Mouse (Mus musculus): ENCODE data around the gene Sipa1l1. TPM values are rescaled to one million over a fixed set of nuclear protein-coding genes. Genes with fewer than 3 reads are reported as not detected.

Gene Sipa1l1
- total and polyA plus RNA-seq, 2 experiments from 2014 or later = 7.0 to 17.1 TPM

- TF ChIP-seq EP300 (IDR thresholded peaks at IDR 0.05; ENCODE audit: low read depth) = no peak
- TF ChIP-seq CTCF (IDR thresholded peaks at IDR 0.05; ENCODE audit: low read depth) = no peak
- Histone ChIP-seq H3K4me1 (ENCODE audit: control insufficient read depth, insufficient read depth) (no peaks in the 10 kb centered on the region), H3K27ac (ENCODE audit: low read depth) (no peak overlapping the region), H3K4me2 (ENCODE audit: low read depth, low read length) (no peak overlapping the region), H3K9me3 (replicated peaks; ENCODE audit: control insufficient read depth, low read length) (no peaks in the 10 kb centered on the region), H3K9ac (replicated peaks; ENCODE audit: low read depth, low read length) (no peak overlapping the region), H3K27me3 (ENCODE audit: control insufficient read depth, insufficient read depth, low read length) (no peaks in the 10 kb centered on the region), H3K4me3 (ENCODE audit: low read depth, low read length) (no peak overlapping the region), H3K36me3 (replicated peaks; ENCODE audit: control insufficient read depth, insufficient read depth, low read length) (no peaks in the 10 kb centered on the region)
- DNase-seq (ENCODE audit: low spot score) (no peak), ATAC-seq (ENCODE audit: insufficient read depth, low read depth) (no peak)
- WGBS = 87% methylated on average over 6 of the region's 6 CpGs
Measured at GRCm38 (mm10) chr12:82199286-82199685, 30.2 kb downstream of the Sipa1l1 start.

DNA sequence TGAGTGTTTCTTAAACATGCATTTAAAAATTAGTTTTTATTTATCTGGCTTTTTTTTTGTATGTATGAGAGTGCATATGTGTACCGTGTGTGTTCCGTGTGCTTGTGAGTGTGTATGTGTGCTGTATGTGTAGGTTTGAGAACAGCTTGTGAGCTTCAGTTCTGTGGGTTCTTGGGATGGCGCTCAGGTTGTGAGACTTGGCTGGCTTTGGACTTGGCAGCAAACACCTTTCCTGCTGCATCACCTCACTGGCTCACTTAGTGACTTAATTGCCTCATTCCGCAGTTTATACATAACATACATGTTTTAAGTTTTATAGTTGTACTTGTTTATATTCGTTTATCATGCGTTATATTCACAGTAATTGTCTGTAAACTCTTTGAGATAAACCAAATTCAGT lies 35.0 kb downstream of the Sipa1l1 start:
- Histone ChIP-seq H3K4me1 (ENCODE audit: control insufficient read depth, insufficient read depth) (no peaks in the 10 kb centered on the region), H3K9ac (replicated peaks; ENCODE audit: low read depth, low read length) (no peak overlapping the region), H3K4me2 (ENCODE audit: low read depth, low read length) (no peak overlapping the region), H3K4me3 (ENCODE audit: low read depth, low read length) (no peak overlapping the region), H3K36me3 (replicated peaks; ENCODE audit: control insufficient read depth, insufficient read depth, low read length) (no peaks in the 10 kb centered on the region), H3K27me3 (ENCODE audit: control insufficient read depth, insufficient read depth, low read length) (no peaks in the 10 kb centered on the region), H3K9me3 (replicated peaks; ENCODE audit: control insufficient read depth, low read length) (no peaks in the 10 kb centered on the region), H3K27ac (ENCODE audit: low read depth) (no peak overlapping the region)
- no peak for DNase-seq (ENCODE audit: low spot score)
- no peak for TF ChIP-seq CTCF (IDR thresholded peaks at IDR 0.05; ENCODE audit: low read depth)
- TF ChIP-seq EP300 (IDR thresholded peaks at IDR 0.05; ENCODE audit: low read depth) = no peak
- ATAC-seq (ENCODE audit: insufficient read depth, low read depth) = no peak
- WGBS = 90% methylated on average over 6 of the region's 6 CpGs

GRCm38 (mm10) chr12:82206857-82207647 lies 37.9 kb downstream of the Sipa1l1 start:
- Histone ChIP-seq H3K9me3 (replicated peaks; ENCODE audit: control insufficient read depth, low read length) (no peaks in the 10 kb centered on the region), H3K36me3 (replicated peaks; ENCODE audit: control insufficient read depth, insufficient read depth, low read length) (no peaks in the 10 kb centered on the region), H3K4me1 (ENCODE audit: control insufficient read depth, insufficient read depth) (no peaks in the 10 kb centered on the region), H3K9ac (replicated peaks; ENCODE audit: low read depth, low read length) (no peak overlapping the region), H3K27ac (ENCODE audit: low read depth) (no peak overlapping the region), H3K27me3 (ENCODE audit: control insufficient read depth, insufficient read depth, low read length) (no peaks in the 10 kb centered on the region), H3K4me2 (ENCODE audit: low read depth, low read length) (no peak overlapping the region), H3K4me3 (ENCODE audit: low read depth, low read length) (no peak overlapping the region)
- no peak for ATAC-seq (ENCODE audit: insufficient read depth, low read depth)
- WGBS = 90% methylated on average over 8 of the region's 8 CpGs
- no peak for DNase-seq (ENCODE audit: low spot score)
- TF ChIP-seq CTCF (IDR thresholded peaks at IDR 0.05; ENCODE audit: low read depth) (no peak), EP300 (IDR thresholded peaks at IDR 0.05; ENCODE audit: low read depth) (no peak)

GRCm38 (mm10) chr12:82208046-82208445 lies 38.9 kb downstream of the Sipa1l1 start:
- no peaks in the 10 kb centered on the region for H3K36me3 ChIP-seq (replicated peaks; ENCODE audit: control insufficient read depth, insufficient read depth, low read length)
- 77% methylated on average over 3 of the region's 3 CpGs for WGBS
- H3K9me3 ChIP-seq (replicated peaks; ENCODE audit: control insufficient read depth, low read length) = no peaks in the 10 kb centered on the region
- TF ChIP-seq CTCF (IDR thresholded peaks at IDR 0.05; ENCODE audit: low read depth) (no peak), EP300 (IDR thresholded peaks at IDR 0.05; ENCODE audit: low read depth) (no peak)
- DNase-seq (ENCODE audit: low spot score) = no peak
- no peak overlapping the region for H3K9ac ChIP-seq (replicated peaks; ENCODE audit: low read depth, low read length)
- no peak for ATAC-seq (ENCODE audit: insufficient read depth, low read depth)
- H3K27ac ChIP-seq (ENCODE audit: low read depth) = no peak overlapping the region
- H3K4me3 ChIP-seq (ENCODE audit: low read depth, low read length) = no peak overlapping the region
- H3K4me1 ChIP-seq (ENCODE audit: control insufficient read depth, insufficient read depth) = no peaks in the 10 kb centered on the region
- H3K4me2 ChIP-seq (ENCODE audit: low read depth, low read length) = no peak overlapping the region
- H3K27me3 ChIP-seq (ENCODE audit: control insufficient read depth, insufficient read depth, low read length) = no peaks in the 10 kb centered on the region

- Histone ChIP-seq H3K4me3 (ENCODE audit: low read depth, low read length) (no peak overlapping the region), H3K27ac (ENCODE audit: low read depth) (no peak overlapping the region), H3K27me3 (ENCODE audit: control insufficient read depth, insufficient read depth, low read length) (no peaks in the 10 kb centered on the region), H3K4me1 (ENCODE audit: control insufficient read depth, insufficient read depth) (no peaks in the 10 kb centered on the region), H3K4me2 (ENCODE audit: low read depth, low read length) (no peak overlapping the region), H3K36me3 (replicated peaks; ENCODE audit: control insufficient read depth, insufficient read depth, low read length) (no peaks in the 10 kb centered on the region), H3K9me3 (replicated peaks; ENCODE audit: control insufficient read depth, low read length) (no peaks in the 10 kb centered on the region), H3K9ac (replicated peaks; ENCODE audit: low read depth, low read length) (no peak overlapping the region)
- TF ChIP-seq CTCF (IDR thresholded peaks at IDR 0.05; ENCODE audit: low read depth) (no peak), EP300 (IDR thresholded peaks at IDR 0.05; ENCODE audit: low read depth) (no peak)
- ATAC-seq (ENCODE audit: insufficient read depth, low read depth) (no peak), DNase-seq (ENCODE audit: low spot score) (no peak)
- WGBS = 79% methylated on average over 4 of the region's 4 CpGs
Measured at GRCm38 (mm10) chr12:82208611-82209010, 39.5 kb downstream of the Sipa1l1 start.

GRCm38 (mm10) chr12:82209753-82210152 lies 40.6 kb downstream of the Sipa1l1 start:
- no peaks in the 10 kb centered on the region for H3K9me3 ChIP-seq (replicated peaks; ENCODE audit: control insufficient read depth, low read length)
- 35% methylated on average over 2 of the region's 2 CpGs for WGBS
- no peak overlapping the region for H3K9ac ChIP-seq (replicated peaks; ENCODE audit: low read depth, low read length)
- no peaks in the 10 kb centered on the region; the same call in 1 of the 2 replicates for H3K36me3 ChIP-seq (replicated peaks; ENCODE audit: control insufficient read depth, insufficient read depth, low read length)
- H3K4me1 ChIP-seq (ENCODE audit: control insufficient read depth, insufficient read depth) = no peaks in the 10 kb centered on the region
- no peak overlapping the region for H3K4me3 ChIP-seq (ENCODE audit: low read depth, low read length)
- TF ChIP-seq EP300 (IDR thresholded peaks at IDR 0.05; ENCODE audit: low read depth) (no peak), CTCF (IDR thresholded peaks at IDR 0.05; ENCODE audit: low read depth) (no peak)
- no peak for ATAC-seq (ENCODE audit: insufficient read depth, low read depth)
- H3K4me2 ChIP-seq (ENCODE audit: low read depth, low read length) = no peak overlapping the region
- H3K27ac ChIP-seq (ENCODE audit: low read depth) = no peak overlapping the region
- H3K27me3 ChIP-seq (ENCODE audit: control insufficient read depth, insufficient read depth, low read length) = no peaks in the 10 kb centered on the region
- DNase-seq (ENCODE audit: low spot score) = no peak
